Mouse (Mus musculus): ENCODE measurements around the gene Zfp219. TPM values are rescaled to one million over a fixed set of nuclear protein-coding genes. Genes with fewer than 3 reads are reported as not detected.

The Zfp219 gene
- polyA plus RNA-seq, 1 experiment, result 64.5 TPM

DNA sequence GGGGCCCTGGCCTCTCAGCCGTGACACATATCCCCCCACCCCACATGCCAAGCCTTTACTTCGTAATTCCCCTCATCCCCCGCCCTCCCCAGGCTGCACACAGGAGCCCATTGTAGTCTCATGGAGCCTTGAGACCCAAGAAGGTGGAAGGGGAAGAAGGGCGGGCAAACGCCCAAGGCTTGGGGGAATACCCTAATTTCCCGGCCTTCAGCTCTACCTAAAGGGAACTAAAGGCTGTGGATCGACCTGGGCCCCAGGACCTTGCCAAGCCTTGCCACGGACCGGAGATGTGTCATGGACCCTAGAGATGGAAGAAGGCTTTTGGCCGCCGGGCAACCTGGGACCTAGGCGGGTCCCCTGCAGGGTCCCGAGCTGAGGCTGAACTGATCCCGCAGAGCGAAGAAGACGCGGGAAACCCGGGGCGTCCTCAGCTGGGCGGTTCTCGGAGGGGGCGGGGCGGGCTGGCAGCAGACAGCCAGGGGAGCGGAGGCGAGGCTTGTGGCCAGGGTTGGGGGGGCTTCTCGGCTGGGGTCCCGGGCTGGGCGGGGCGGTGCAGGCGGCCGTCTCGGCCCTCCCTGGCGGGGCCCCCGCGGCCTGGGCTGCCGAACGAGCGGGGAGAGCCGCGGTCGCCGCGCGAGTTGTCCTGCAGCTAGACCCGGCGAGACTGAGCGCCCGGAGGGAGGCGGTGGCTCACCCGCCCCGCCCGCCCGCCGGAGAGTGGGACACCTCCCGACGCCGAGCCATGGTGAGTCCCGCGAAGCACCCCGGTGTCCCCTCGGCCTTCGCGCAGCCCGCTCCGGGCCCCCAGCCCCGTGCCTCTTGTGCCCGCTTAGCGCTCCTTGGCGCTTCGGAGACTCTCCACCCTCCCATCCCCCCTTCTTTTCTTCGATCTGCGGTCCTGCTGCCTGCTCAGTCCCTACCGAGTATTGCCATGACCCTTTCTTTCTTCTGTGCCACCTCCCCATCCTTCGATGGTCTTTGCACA lies 36.0 kb downstream of the Zfp219 start, which contains the start of gene Arhgef40:
Gene Arhgef40 (plus strand): TSS at position 473 of the 985 bp plus-strand sequence.
- Histone ChIP-seq H3K27me3 (ENCODE audit: control insufficient read depth, insufficient read depth, low read length, poor library complexity, severe bottlenecking) (peaks cover 4% of the 10 kb centered on the region), H3K9me3 (replicated peaks; ENCODE audit: control insufficient read depth, insufficient read depth, low read length, poor library complexity, severe bottlenecking) (no peaks in the 10 kb centered on the region), H3K36me3 (ENCODE audit: control insufficient read depth, insufficient read depth, low read length, poor library complexity, severe bottlenecking) (no peaks in the 10 kb centered on the region), H3K4me1 (ENCODE audit: control insufficient read depth, insufficient read depth, low read length) (no peaks in the 10 kb centered on the region), H3K27ac (ENCODE audit: insufficient read depth, low read length) (no peak within 1 kb of the TSS), H3K4me3 (ENCODE audit: low read depth, low read length) (peak within 1 kb of the TSS; percentile 68), H3K9ac (ENCODE audit: low read depth, poor library complexity, severe bottlenecking) (peak within 1 kb of the TSS; percentile 75)
- TF ChIP-seq POLR2A (IDR thresholded peaks at IDR 0.05; ENCODE audit: insufficient read depth, low read length) (no peak), EP300 (IDR thresholded peaks at IDR 0.05; ENCODE audit: insufficient read depth, low read depth, low read length) (no peak), CTCF (IDR thresholded peaks at IDR 0.05; ENCODE audit: low read depth, low read length) (no peak)

DNA sequence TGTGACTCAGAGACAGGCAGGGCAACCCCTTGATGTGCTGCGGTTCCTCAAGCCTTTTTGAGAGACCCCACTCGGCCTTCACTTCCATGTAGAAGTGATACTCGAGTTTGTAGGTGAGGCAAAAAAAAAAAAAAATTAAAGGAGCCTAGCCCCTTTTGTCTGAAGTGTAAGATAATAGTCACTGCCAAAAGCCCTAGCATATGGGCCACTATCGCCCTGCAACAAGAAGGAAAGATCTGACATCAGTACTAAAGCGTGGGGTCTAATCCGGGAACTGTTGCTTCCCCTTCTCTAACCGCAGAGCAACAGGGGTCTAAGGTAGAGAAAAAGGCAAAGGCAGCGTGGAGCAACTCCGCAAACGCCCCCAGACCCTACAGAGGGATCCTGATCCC lies 36.7 kb downstream of the Zfp219 start:
- Histone ChIP-seq H3K4me3 (ENCODE audit: low read depth, low read length) (peak overlapping the region; percentile 68), H3K9ac (ENCODE audit: low read depth, poor library complexity, severe bottlenecking) (peak overlapping the region; percentile 75), H3K4me1 (ENCODE audit: control insufficient read depth, insufficient read depth, low read length) (no peaks in the 10 kb centered on the region), H3K36me3 (ENCODE audit: control insufficient read depth, insufficient read depth, low read length, poor library complexity, severe bottlenecking) (no peaks in the 10 kb centered on the region), H3K27ac (ENCODE audit: insufficient read depth, low read length) (no peak overlapping the region), H3K9me3 (replicated peaks; ENCODE audit: control insufficient read depth, insufficient read depth, low read length, poor library complexity, severe bottlenecking) (no peaks in the 10 kb centered on the region), H3K27me3 (ENCODE audit: control insufficient read depth, insufficient read depth, low read length, poor library complexity, severe bottlenecking) (peaks cover 4% of the 10 kb centered on the region)
- TF ChIP-seq POLR2A (IDR thresholded peaks at IDR 0.05; ENCODE audit: insufficient read depth, low read length) (no peak), EP300 (IDR thresholded peaks at IDR 0.05; ENCODE audit: insufficient read depth, low read depth, low read length) (no peak), CTCF (IDR thresholded peaks at IDR 0.05; ENCODE audit: low read depth, low read length) (no peak)

DNA sequence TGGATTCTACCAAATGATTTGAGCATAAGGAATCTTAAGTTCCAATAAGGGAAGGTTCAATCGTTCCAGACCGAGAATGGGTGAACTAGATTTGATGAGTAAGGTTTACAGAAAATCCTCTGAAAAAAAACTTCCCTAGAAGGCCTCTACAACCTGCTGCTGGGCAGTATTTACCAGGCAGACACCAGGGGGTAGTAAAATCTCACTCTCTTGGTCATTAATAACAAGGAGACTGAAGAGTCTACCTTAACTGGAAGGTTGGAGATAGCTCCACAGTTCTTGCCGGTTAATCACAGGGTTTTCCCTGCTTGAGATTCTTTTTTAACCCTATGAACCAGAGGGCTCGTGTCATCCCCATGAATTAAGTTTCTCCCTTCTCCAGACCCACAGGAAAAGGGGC lies 37.3 kb downstream of the Zfp219 start:
- Histone ChIP-seq H3K4me1 (ENCODE audit: control insufficient read depth, insufficient read depth, low read length) (no peaks in the 10 kb centered on the region), H3K36me3 (ENCODE audit: control insufficient read depth, insufficient read depth, low read length, poor library complexity, severe bottlenecking) (no peaks in the 10 kb centered on the region), H3K27me3 (ENCODE audit: control insufficient read depth, insufficient read depth, low read length, poor library complexity, severe bottlenecking) (peaks cover 4% of the 10 kb centered on the region), H3K4me3 (ENCODE audit: low read depth, low read length) (no peak overlapping the region), H3K27ac (ENCODE audit: insufficient read depth, low read length) (no peak overlapping the region), H3K9me3 (replicated peaks; ENCODE audit: control insufficient read depth, insufficient read depth, low read length, poor library complexity, severe bottlenecking) (no peaks in the 10 kb centered on the region), H3K9ac (ENCODE audit: low read depth, poor library complexity, severe bottlenecking) (no peak overlapping the region)
- TF ChIP-seq EP300 (IDR thresholded peaks at IDR 0.05; ENCODE audit: insufficient read depth, low read depth, low read length) (no peak), CTCF (IDR thresholded peaks at IDR 0.05; ENCODE audit: low read depth, low read length) (no peak), POLR2A (IDR thresholded peaks at IDR 0.05; ENCODE audit: insufficient read depth, low read length) (no peak)

DNA sequence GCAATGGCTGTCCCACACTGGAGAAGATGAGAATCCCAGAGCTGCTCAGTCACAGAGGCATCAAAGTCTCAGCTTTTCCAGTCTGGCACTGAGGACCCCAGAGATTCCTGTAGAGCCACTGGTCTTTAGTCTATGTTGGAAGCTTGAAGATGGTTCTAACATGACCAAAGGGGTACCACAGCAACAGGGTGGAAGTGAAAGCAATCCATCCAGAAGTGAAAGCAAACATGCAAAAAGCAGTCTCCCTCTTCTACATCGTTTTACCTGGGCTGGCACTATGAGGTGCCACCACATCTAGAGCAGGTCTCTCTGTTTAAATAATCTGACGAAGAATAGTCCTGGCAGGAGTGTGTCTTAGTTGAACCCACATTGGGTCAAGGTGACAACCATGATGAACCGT lies 41.3 kb downstream of the Zfp219 start:
- no peak overlapping the region for H3K27ac ChIP-seq (ENCODE audit: insufficient read depth, low read length)
- TF ChIP-seq POLR2A (IDR thresholded peaks at IDR 0.05; ENCODE audit: insufficient read depth, low read length) (no peak), EP300 (IDR thresholded peaks at IDR 0.05; ENCODE audit: insufficient read depth, low read depth, low read length) (no peak), CTCF (IDR thresholded peaks at IDR 0.05; ENCODE audit: low read depth, low read length) (no peak)
- no peak overlapping the region for H3K4me3 ChIP-seq (ENCODE audit: low read depth, low read length)
- no peaks in the 10 kb centered on the region for H3K9me3 ChIP-seq (replicated peaks; ENCODE audit: control insufficient read depth, insufficient read depth, low read length, poor library complexity, severe bottlenecking)
- H3K9ac ChIP-seq (ENCODE audit: low read depth, poor library complexity, severe bottlenecking), result no peak overlapping the region
- no peaks in the 10 kb centered on the region; the same call in 1 of the 2 replicates for H3K27me3 ChIP-seq (ENCODE audit: control insufficient read depth, insufficient read depth, low read length, poor library complexity, severe bottlenecking)
- no peaks in the 10 kb centered on the region for H3K36me3 ChIP-seq (ENCODE audit: control insufficient read depth, insufficient read depth, low read length, poor library complexity, severe bottlenecking)
- H3K4me1 ChIP-seq (ENCODE audit: control insufficient read depth, insufficient read depth, low read length), result no peaks in the 10 kb centered on the region

DNA sequence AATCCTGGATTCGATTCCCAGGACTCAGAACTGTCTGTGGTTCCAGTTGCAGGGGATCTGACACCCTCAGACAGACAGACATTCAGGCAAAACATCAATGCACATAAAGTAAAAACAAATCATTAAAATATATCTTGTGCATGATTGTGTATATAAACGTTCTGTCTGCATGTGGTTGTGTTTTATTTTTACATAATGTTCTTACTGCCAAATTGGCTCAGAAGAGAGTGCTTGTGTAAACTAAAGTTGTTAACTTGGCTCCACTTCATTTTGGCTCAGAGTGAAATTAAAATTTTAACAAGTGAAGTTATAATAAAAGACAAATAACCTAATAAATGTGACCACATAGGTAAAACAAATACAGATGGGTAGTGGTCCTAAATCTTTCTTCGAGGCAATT lies 53.1 kb downstream of the Zfp219 start:
- TF ChIP-seq CTCF (IDR thresholded peaks at IDR 0.05; ENCODE audit: low read depth, low read length) (no peak), POLR2A (IDR thresholded peaks at IDR 0.05; ENCODE audit: insufficient read depth, low read length) (no peak), EP300 (IDR thresholded peaks at IDR 0.05; ENCODE audit: insufficient read depth, low read depth, low read length) (no peak)
- H3K27me3 ChIP-seq (ENCODE audit: control insufficient read depth, insufficient read depth, low read length, poor library complexity, severe bottlenecking), result no peaks in the 10 kb centered on the region
- no peak overlapping the region for H3K4me3 ChIP-seq (ENCODE audit: low read depth, low read length)
- no peak overlapping the region for H3K27ac ChIP-seq (ENCODE audit: insufficient read depth, low read length)
- H3K36me3 ChIP-seq (ENCODE audit: control insufficient read depth, insufficient read depth, low read length, poor library complexity, severe bottlenecking), result no peaks in the 10 kb centered on the region
- H3K9ac ChIP-seq (ENCODE audit: low read depth, poor library complexity, severe bottlenecking), result no peak overlapping the region
- H3K4me1 ChIP-seq (ENCODE audit: control insufficient read depth, insufficient read depth, low read length), result no peaks in the 10 kb centered on the region
- H3K9me3 ChIP-seq (replicated peaks; ENCODE audit: control insufficient read depth, insufficient read depth, low read length, poor library complexity, severe bottlenecking), result no peaks in the 10 kb centered on the region

DNA sequence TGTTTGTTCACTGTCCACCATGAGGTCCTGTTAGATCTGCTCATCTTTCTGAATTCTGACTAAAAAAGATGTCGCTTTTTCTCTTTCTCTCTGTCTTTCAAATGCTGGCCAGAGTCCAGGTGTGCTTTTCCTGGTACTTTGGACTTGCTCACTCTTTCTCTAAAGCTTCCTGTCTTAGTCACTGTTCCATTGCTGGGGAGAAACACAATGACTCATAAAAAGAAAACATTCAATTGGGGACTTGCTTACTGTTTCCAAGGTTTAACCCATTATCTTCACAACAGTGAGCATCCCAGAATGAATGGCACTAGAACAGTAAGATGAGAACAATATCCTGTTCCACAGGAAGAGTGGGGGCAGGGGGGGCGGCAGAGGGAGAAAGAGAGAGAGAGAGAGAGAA lies 60.2 kb downstream of the Zfp219 start:
- H3K4me3 ChIP-seq (ENCODE audit: low read depth, low read length), result no peak overlapping the region
- H3K9ac ChIP-seq (ENCODE audit: low read depth, poor library complexity, severe bottlenecking), result no peak overlapping the region
- no peak overlapping the region for H3K27ac ChIP-seq (ENCODE audit: insufficient read depth, low read length)
- TF ChIP-seq EP300 (IDR thresholded peaks at IDR 0.05; ENCODE audit: insufficient read depth, low read depth, low read length) (no peak), CTCF (IDR thresholded peaks at IDR 0.05; ENCODE audit: low read depth, low read length) (no peak), POLR2A (IDR thresholded peaks at IDR 0.05; ENCODE audit: insufficient read depth, low read length) (no peak)
- H3K9me3 ChIP-seq (replicated peaks; ENCODE audit: control insufficient read depth, insufficient read depth, low read length, poor library complexity, severe bottlenecking), result no peaks in the 10 kb centered on the region
- no peaks in the 10 kb centered on the region for H3K27me3 ChIP-seq (ENCODE audit: control insufficient read depth, insufficient read depth, low read length, poor library complexity, severe bottlenecking)
- no peaks in the 10 kb centered on the region for H3K4me1 ChIP-seq (ENCODE audit: control insufficient read depth, insufficient read depth, low read length)
- H3K36me3 ChIP-seq (ENCODE audit: control insufficient read depth, insufficient read depth, low read length, poor library complexity, severe bottlenecking), result no peaks in the 10 kb centered on the region

Other genes with a start within 250 kb of the Zfp219 start
- gene Ang4, start 247.1 kb downstream of the Zfp219 start, polyA plus RNA-seq (2011; ENCODE audit: insufficient read depth, insufficient read length, low read depth, missing spikeins), result not detected in 2 replicates
- gene AY358078, start 220.7 kb downstream of the Zfp219 start, polyA plus RNA-seq (2011; ENCODE audit: insufficient read depth, insufficient read length, low read depth, missing spikeins), result not detected in 2 replicates
- gene Ear6, start 167.0 kb downstream of the Zfp219 start, polyA plus RNA-seq (2011; ENCODE audit: insufficient read depth, insufficient read length, low read depth, missing spikeins), result not detected in 2 replicates
- 19.2 and 24.2 TPM in 2 replicates for gene Mettl17, start 135.9 kb downstream of the Zfp219 start, polyA plus RNA-seq (2011; ENCODE audit: insufficient read depth, insufficient read length, low read depth, missing spikeins)
- 2.7 and 3.3 TPM in 2 replicates for gene Slc39a2, start 127.8 kb downstream of the Zfp219 start, polyA plus RNA-seq (2011; ENCODE audit: insufficient read depth, insufficient read length, low read depth, missing spikeins)
- gene Ndrg2, start 106.6 kb downstream of the Zfp219 start, polyA plus RNA-seq (2011; ENCODE audit: insufficient read depth, insufficient read length, low read depth, missing spikeins), result 26.7 and 30.2 TPM in 2 replicates
- gene Tppp2, start 102.3 kb downstream of the Zfp219 start, polyA plus RNA-seq (2011; ENCODE audit: insufficient read depth, insufficient read length, low read depth, missing spikeins), result not detected in 2 replicates
- gene Rnase13, start 98.0 kb downstream of the Zfp219 start, polyA plus RNA-seq (2011; ENCODE audit: insufficient read depth, insufficient read length, low read depth, missing spikeins), result not detected in 2 replicates
- gene Arhgef40, start 36.0 kb downstream of the Zfp219 start, polyA plus RNA-seq (2011; ENCODE audit: insufficient read depth, insufficient read length, low read depth, missing spikeins), result 20.5 and 24.8 TPM in 2 replicates
- 1.3 and 1.9 TPM in 2 replicates for gene Tmem253, start 5.1 kb downstream of the Zfp219 start, polyA plus RNA-seq (2011; ENCODE audit: insufficient read depth, insufficient read length, low read depth, missing spikeins)
- gene Olfr221, start 21.7 kb upstream of the Zfp219 start, polyA plus RNA-seq (2011; ENCODE audit: insufficient read depth, insufficient read length, low read depth, missing spikeins), result not detected in 2 replicates
- gene Hnrnpc, start 83.3 kb upstream of the Zfp219 start, polyA plus RNA-seq (2011; ENCODE audit: insufficient read depth, insufficient read length, low read depth, missing spikeins), result 949 and 975 TPM in 2 replicates
- gene Rpgrip1, start 90.0 kb upstream of the Zfp219 start, polyA plus RNA-seq (2011; ENCODE audit: insufficient read depth, insufficient read length, low read depth, missing spikeins), result 6.7 and 9.0 TPM in 2 replicates
- gene Supt16, start 176.7 kb upstream of the Zfp219 start, polyA plus RNA-seq (2011; ENCODE audit: insufficient read depth, insufficient read length, low read depth, missing spikeins), result 217 and 224 TPM in 2 replicates
- 175 and 178 TPM in 2 replicates for gene Chd8, start 237.0 kb upstream of the Zfp219 start, polyA plus RNA-seq (2011; ENCODE audit: insufficient read depth, insufficient read length, low read depth, missing spikeins)

All from ES-Bruce4 (cell line).